Mouse (Mus musculus) thymus, postnatal 14 days (tissue): Measurements from ENCODE around the gene Ybx3.

Source experiments
- DNase-seq: peaks from one replicate; pipeline ENCODE4 v3.0.0; 2021

Gene Ybx3

DNA sequence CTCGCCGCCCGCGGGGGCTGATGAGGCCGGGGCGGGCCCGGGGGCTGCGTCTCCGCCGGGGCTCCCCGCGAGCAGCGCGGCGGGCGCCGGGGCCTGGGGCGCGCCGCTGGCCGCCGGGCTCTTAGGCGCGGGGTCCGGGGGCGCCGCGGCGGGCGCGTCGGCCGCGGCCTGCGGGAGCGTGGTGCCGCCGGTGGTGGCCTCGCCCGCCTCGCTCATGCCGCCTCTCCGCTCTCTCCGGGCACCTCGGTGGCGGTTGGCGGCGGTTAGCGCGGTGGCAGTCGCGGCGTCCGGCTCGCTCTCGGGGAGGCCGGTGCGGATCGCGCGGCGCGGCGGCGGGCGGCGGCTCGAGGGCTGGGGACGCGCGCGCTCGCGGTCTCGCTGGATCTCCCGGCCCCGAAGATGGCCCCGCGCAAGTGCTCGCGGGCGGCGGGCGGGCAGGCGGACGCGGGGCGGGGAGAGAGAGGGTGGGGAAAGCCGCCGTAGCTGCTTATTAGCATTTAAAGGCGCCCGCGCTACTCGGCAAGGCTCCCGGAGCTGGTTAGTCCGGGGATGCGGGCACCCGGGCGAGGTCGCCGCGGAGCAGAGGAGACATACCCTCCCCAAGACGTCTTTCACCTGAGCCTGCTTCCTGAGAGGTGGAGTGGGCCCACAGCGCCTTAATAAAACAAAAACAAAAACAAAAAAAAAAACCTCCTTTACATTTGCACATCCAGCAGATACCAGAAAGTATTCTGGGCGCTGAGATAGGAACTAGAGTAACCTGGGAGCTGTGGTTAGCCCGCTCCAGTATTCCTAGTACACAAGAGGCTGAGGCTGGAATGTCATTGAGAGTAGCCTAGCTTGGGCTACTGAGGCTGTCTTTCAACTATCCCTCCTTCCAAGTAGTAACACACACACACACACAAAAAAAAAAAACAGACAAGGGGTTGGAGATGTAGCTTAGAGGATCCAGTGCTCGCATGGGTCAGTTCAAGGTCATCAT lies at the start of gene Ybx3:
TSS of gene Ybx3 (minus strand) at position 437 of the 982 bp plus-strand sequence.
- DNase-seq = peak; percentile 55

DNA sequence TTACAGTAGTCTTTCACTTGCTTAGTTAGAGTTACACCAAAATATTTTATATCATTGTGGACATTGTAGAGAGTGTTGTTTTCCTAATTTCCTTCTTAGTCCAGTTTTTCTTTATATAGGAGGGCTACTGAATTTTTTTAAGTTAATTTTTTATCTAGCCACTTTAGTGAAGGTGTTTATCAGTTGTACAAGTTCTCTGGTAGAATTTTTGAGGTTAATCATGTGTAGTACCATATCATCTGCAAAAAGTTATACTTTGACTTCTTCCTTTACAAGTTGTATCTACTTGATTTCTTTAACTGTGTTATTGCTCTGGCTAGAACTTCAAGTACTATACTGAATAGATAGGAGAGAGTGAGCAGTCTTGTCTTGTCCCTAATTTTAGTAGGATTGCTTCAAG lies 48.4 kb upstream of the Ybx3 start:
- no peak for DNase-seq

GRCm38 (mm10) chr6:131434088-131434487 lies 45.8 kb upstream of the Ybx3 start:
- DNase-seq = no peak

DNA sequence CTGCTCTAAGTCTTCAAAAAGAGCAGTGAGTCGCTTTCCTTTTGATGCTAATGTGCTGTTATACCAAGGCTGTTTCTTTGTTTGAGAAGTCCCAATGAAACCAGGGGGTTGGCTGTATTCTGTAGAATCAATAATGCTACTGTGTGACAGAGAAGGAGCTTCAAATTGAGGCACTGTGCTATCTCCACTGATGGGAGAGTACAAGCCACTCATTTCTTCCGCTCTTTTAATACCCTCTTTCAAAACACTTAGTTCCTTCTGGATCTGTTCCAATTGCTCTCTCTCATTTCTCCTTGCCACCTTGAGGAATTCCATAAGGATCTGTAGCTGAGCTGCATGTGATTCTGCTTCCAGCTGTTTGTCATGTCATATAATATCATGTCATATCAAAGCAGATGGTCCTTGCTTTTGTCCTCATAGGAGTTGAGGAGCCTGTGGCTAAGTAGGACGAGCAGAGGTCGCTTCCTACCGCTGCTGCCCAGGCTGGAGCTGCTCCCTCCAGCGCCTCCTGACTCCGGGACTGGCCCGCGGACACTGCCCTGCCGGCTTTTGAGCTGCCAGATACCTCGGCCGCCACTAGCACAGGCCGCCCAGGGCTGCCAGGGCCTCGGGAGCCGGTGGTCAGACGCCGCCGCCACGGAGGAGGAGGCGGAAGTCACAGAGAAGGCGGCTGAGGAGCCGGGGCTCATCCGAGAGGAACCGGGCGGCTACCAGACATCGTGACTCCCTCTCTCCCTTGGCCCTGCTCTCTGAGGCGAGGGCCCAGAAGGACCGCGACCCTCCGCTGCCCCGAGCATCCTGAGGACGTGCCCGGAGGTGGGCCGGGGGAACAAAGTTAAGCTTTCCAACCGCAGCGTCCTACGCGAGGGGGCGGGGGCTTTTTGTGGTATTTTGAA lies 45.1 kb upstream of the Ybx3 start:
- no peak for DNase-seq

GRCm38 (mm10) chr6:131421572-131421971 lies 33.3 kb upstream of the Ybx3 start:
- peak; percentile 9 for DNase-seq

DNA sequence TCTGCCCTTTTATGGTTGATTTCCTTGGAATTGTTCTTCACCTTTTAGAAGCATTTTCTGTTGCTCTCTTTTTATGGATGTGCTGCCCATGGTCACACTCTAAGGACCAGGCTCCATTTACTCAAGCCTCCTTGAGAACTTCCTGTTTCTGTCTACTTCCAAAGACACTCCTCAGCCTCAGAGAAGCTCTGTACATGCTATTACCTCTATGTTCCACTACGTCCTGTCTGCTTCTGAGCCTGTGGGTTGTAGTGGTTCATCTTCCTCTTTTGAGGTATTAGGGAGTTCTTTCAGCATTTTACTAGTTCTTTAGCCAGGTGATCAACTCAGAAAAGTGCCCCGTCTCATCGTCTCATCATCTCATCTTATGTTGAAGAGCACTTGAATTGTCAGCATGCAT lies 31.3 kb upstream of the Ybx3 start:
- no peak for DNase-seq

DNA sequence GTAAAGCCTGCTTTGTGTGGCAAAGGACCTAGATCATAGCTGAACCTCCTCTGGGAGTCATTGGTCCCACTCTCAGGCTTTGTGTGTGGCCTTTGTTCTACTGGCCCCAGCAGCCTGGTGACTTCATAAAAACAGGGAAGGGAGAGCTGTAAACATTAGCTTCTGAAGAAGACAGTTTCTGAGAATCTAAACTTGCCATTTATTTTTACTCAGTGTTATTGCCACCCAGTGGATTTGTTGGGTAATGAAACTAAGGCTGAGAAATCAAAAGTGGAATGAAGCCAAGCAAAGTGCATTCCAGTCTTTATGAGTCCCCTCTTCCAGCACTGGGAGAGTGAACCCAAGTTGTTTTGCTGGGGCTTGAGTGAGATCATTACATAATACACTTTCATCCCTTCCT lies 30.5 kb upstream of the Ybx3 start:
- DNase-seq = no peak

DNA sequence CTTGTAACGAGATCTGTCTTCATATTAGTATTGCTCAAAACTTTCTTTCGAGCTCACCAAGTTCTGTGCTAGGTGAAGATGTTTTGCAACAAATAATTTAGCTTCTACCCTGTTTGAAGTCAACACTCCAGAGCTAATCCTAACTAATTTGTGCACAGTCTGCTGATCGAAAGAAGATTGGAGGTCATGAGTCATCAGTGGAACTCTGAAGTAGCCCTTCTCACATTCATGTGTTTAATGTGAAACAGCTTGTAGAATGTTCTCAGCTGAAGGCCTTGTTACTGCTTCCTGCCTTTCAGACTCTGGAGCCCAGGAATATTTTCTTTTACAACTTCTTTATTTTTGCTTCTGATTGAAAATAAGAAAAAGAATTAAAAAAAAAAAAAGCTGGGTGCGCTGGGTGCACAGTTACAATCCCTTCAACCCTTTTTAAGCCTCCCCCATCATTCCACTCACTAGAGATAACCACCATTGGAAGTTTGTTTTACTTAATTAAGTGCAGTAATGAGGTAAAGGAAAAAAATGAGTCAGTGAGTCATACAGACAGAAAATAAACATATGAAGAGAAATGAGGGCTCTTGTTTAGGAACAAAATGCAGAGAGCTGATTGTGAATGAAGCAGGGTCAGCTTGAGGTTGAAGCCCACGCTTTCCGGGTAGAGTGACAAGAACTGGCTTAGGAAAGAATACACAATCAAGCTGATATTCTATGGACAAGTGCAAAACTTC lies 23.0 kb upstream of the Ybx3 start:
- DNase-seq = no peak

DNA sequence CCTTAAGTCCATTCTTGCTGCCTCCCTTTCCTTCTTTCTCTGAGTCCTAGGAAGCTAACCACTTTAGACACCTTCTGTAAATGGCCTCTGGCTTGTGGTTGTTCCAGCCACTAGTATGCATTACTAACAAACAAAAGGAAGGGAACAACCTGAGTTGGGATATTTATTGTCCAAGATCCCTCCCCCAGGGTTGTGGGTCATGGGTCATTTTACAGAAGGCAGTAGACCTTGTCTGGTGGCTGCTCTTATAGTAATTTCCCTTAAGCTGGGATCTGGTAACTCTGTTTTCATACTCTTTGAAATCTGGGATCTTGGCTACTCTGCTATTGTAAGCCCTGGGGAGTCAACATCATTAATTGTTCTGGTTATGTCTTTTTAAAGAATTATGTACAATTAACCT lies 18.7 kb upstream of the Ybx3 start:
- no peak for DNase-seq

DNA sequence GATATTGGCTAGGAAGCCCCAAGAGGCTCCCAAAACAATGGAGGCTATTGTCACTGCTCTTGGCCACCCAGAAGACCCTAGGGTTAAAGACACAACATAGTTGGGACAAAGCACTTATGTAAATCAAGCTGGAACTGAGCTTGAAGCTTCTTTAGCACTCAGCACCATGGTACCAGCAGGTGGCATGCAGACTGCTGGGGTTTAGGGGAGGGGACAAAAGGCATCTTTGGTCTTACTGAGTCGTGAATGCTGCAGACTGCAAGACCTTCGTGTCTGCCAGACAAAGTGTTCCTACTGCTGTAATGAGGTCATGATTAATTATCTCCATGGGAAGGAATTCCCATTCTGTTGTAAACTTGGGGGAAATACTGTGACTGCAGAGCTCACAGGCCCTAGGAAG lies 17.6 kb upstream of the Ybx3 start:
- DNase-seq = no peak

DNA sequence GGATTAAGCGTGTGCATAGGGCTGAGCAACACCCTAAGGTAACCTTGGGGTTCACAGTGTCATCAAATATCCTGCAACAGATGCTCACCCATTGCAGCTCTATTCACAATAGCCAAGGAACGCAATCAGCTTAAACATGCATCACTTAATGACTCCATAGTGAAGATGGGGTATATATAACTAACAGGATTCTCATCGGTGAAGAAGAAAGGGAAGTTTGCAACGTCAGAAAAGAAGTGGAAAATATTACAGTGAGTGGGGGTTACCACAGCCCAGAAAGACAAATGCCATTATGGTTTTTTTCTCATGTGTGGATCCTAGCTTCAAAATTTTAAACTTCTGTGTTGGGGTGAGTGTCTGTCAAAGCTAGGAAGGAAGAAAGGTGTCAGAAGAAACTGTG lies 16.9 kb upstream of the Ybx3 start:
- no peak for DNase-seq

GRCm38 (mm10) chr6:131404260-131404659 lies 16.0 kb upstream of the Ybx3 start:
- no peak for DNase-seq

DNA sequence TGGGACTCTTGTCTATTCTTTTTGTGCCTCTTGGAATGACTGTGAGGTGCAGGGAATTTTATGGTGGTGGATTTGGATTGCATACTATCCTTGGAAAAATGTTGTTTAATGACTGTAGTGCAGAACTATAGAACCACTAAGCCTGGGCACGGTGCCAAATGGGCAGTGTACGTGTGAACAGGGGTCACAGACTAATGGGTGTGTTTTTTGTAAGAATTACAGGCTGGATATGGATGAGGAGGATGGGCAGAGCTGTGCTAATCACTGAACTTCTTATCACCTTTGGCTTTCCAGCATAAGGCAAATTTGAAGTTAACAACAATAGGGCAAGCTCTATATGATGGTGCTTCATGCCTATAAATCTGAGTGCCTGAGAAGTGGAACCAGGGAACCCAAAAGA lies 14.8 kb upstream of the Ybx3 start:
- no peak for DNase-seq

DNA sequence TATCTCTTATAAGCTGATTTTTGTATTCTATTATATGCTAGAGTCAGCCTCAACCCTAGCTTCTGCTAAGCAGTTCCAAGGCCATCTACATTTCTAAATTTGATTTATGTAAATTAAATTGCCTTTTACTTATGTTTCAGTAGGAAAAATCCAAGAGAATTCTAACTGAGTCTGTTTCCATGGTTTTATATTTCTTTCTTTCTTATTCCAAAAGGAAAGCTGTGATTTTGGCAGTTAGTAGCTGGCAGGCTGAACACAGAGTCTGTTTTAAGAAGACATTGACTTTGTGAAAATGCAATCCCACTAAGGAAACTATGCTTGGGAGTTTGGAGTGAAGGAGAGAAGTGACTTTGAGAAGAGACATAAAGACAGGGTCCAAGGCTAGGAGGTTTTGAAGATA lies 14.3 kb upstream of the Ybx3 start:
- DNase-seq = no peak

- no peak for DNase-seq
Observed at GRCm38 (mm10) chr6:131401259-131401658, 13.0 kb upstream of the Ybx3 start.

GRCm38 (mm10) chr6:131396650-131397049 lies 8.4 kb upstream of the Ybx3 start:
- DNase-seq = no peak

DNA sequence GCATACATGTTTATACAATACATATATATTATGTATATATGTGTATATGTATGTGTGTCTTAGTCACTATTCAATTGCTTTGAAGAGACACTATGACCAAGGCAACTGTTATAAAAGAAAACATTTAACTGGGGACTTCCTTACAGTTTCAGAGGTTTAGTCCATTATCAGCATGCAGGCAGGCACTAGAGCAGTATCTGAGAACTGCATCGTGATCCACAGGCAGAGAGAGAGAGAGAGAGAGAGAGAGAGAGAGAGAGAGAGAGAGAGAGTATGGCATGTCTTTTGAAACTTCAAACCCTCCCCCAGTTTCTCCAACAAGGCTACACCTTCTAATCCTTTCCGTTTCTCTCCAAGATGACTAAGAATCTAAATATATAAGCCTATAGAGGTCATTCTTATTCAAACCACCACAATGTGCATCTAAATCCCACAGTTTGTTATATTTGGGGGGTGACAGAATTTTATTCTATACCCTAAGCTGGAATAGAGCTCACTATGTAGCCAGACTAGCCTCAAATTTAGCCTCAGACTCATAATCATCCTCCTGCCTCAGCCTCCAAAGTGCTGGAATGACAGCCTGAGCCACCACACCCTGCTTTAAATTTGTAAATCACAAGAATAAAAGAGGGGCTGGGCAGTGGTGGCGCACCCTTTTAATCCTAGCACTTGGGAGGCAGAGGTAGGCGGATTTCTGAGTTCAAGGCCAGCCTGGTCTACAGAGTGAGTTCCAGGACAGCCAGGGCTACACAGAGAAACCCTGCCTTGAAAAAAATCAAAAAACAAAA lies 5.8 kb upstream of the Ybx3 start:
- no peak for DNase-seq

GRCm38 (mm10) chr6:131387221-131388039 lies 846 bp downstream of the Ybx3 start:
- DNase-seq = peak; percentile 30

DNA sequence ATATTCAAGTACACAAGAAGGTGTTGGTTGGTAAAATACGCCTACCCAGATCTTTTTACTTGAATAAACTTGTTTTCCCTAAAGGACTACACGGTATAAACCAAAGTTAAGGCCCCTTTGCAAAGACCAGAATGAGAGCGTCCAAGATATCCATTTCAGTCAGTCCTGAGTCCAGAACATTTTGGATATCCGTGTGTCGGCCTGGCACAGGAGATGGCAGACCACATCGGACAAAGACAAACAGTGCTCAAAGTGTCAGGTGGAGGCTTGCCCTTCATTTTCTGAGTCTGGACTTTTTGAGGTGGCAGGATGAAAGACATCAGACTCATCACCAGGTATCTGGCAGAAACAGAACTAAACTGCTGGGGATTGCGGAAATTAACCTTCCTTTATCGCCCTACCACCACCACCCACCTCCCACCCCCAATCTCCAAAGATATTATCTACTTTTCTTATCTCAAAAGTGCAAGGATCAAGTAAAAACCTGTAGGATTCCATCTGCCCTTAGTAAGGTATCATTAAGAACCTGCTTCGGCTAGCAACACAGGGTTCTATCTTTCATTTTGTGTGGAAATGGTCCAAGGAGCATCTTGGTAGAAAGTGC lies 1.8 kb downstream of the Ybx3 start:
- DNase-seq = no peak

- no peak for DNase-seq
Observed at GRCm38 (mm10) chr6:131385469-131385868, 2.8 kb downstream of the Ybx3 start.
